Comparison of ENCODE assay signal across 11 mouse cellular contexts in genomic region chr6:38771061-38771667, GRCm38 (mm10).
DNase-seq lines count a peak whose midpoint lies in the region; ATAC-seq and TF ChIP-seq lines count a peak whose summit lies in the region.
"Had no signal": no experiment of that assay in that cellular context is flagged by ENCODE, and none has a peak within 500 bp of the region (broad histone marks: within the 10 kb centered on the region; RNA-seq: fewer than 3 reads in every experiment).

No protein-coding gene starts in this region.

- peaks cover 5% of the 10 kb centered on the region for H3K36me3 ChIP-seq in heart, adult 2 months (ENCODE audit: control insufficient read depth, insufficient read depth, low read length)
- peaks cover 7% of the 10 kb centered on the region; the same call in 1 of the 2 replicates for H3K36me3 ChIP-seq in limb, embryonic 15.5 days
- peaks cover 37% of the 10 kb centered on the region for H3K36me3 ChIP-seq in limb, embryonic 10.5 days
- 0 out of 2 replicates have a peak, but pooled peaks cover 3% of the 10 kb centered on the region for H3K36me3 ChIP-seq in intestine, embryonic 15.5 days
- no peaks in the 10 kb centered on the region for H3K36me3 ChIP-seq in stomach, embryonic 14.5 days (ENCODE audit: control insufficient read depth, insufficient read depth, low read length)

- TF ChIP-seq EP300 in heart, adult 2 months (IDR thresholded peaks at IDR 0.05; ENCODE audit: insufficient read depth, low read depth, low read length) = no peak

- H3K79me2 ChIP-seq in heart, adult 2 months (replicated peaks; ENCODE audit: control insufficient read depth, insufficient read depth, low read length) = no peaks in the 10 kb centered on the region

- WGBS in heart, adult 2 months = 14% methylated on average over 4 of the region's 4 CpGs
- 54% methylated on average over 4 of the region's 4 CpGs for WGBS in limb, embryonic 15.5 days
- 79% methylated on average over 4 of the region's 4 CpGs for WGBS in limb, embryonic 10.5 days
- whole genome bisulfite sequencing in intestine, embryonic 15.5 days = 27% methylated on average over 4 of the region's 4 CpGs
- 50% methylated on average over 4 of the region's 4 CpGs for WGBS in stomach, embryonic 14.5 days

- no peaks in the 10 kb centered on the region for H3K27me3 ChIP-seq in heart, adult 2 months (ENCODE audit: control insufficient read depth, insufficient read depth, low read length)
- H3K27me3 ChIP-seq in limb, embryonic 15.5 days = no peaks in the 10 kb centered on the region
- no peaks in the 10 kb centered on the region for H3K27me3 ChIP-seq in limb, embryonic 10.5 days (ENCODE audit: low read depth, poor library complexity, severe bottlenecking)
- no peaks in the 10 kb centered on the region for H3K27me3 ChIP-seq in intestine, embryonic 15.5 days (replicated peaks)
- no peaks in the 10 kb centered on the region for H3K27me3 ChIP-seq in stomach, embryonic 14.5 days (ENCODE audit: control insufficient read depth, insufficient read depth, low read length)
- H3K27me3 ChIP-seq: hindbrain, embryonic 12.5 days; megakaryocyte, embryonic 14.5 days; neural tube, embryonic 12.5 days had no signal

- ATAC-seq in limb, embryonic 15.5 days (ENCODE audit: insufficient number of reproducible peaks, low FRiP score, low TSS enrichment, low read depth) = no peak
- ATAC-seq in intestine, embryonic 15.5 days = peak; percentile 66
- ATAC-seq in stomach, embryonic 14.5 days (ENCODE audit: insufficient number of reproducible peaks, insufficient read depth, low FRiP score, low read depth) = peak; percentile 56; the same call in 1 of the 2 replicates

- TF ChIP-seq POLR2A in heart, adult 2 months (IDR thresholded peaks at IDR 0.05; ENCODE audit: insufficient read depth, low read depth, low read length) = no peak

- no peak overlapping the region; the same call in 1 of the 2 replicates for H3K27ac ChIP-seq in heart, adult 2 months
- H3K27ac ChIP-seq in limb, embryonic 15.5 days = peak overlapping the region; percentile 43; the same call in 1 of the 2 replicates
- no peak overlapping the region for H3K27ac ChIP-seq in limb, embryonic 10.5 days
- 0 out of 2 replicates have a peak overlapping the region, but pooled peaks have one; percentile 27 for H3K27ac ChIP-seq in intestine, embryonic 15.5 days
- H3K27ac ChIP-seq in stomach, embryonic 14.5 days (ENCODE audit: low read length) = peak overlapping the region; percentile 45; the same call in 1 of the 2 replicates
- H3K27ac ChIP-seq: hindbrain, embryonic 12.5 days; neural tube, embryonic 12.5 days had no signal

- H3K4me2 ChIP-seq in limb, embryonic 15.5 days = no peak overlapping the region
- no peak overlapping the region for H3K4me2 ChIP-seq in intestine, embryonic 15.5 days (replicated peaks)
- H3K4me2 ChIP-seq in stomach, embryonic 14.5 days (replicated peaks; ENCODE audit: low read depth, low read length) = no peak overlapping the region
- H3K4me2 ChIP-seq: hindbrain, embryonic 12.5 days; neural tube, embryonic 12.5 days had no signal

- TF ChIP-seq CTCF in heart, adult 2 months (IDR thresholded peaks at IDR 0.05) = no peak

- intact Hi-C loops in heart, adult 2 months (cut with DNase I) = no loop called here

- DNase-seq in heart, adult 11 months = peak; percentile 70
- no peak for DNase-seq in heart, adult 2 months
- DNase-seq in limb, embryonic 10.5 days (ENCODE audit: low spot score) = no peak
- DNase-seq in left cerebral cortex, adult 8-10 months (ENCODE audit: low spot score in 2 of 2) = no peak
- DNase-seq in gastrocnemius, adult 18-20 months (ENCODE audit: low spot score) = no peak

- H3K4me1 ChIP-seq in heart, adult 2 months (ENCODE audit: control insufficient read depth, insufficient read depth, low read length) = peaks cover 9% of the 10 kb centered on the region
- H3K4me1 ChIP-seq in limb, embryonic 15.5 days = peaks cover 10% of the 10 kb centered on the region; the same call in 1 of the 2 replicates
- peaks cover 8% of the 10 kb centered on the region; the same call in 1 of the 2 replicates for H3K4me1 ChIP-seq in limb, embryonic 10.5 days
- peaks cover 10% of the 10 kb centered on the region for H3K4me1 ChIP-seq in intestine, embryonic 15.5 days (replicated peaks)
- H3K4me1 ChIP-seq in stomach, embryonic 14.5 days (ENCODE audit: control insufficient read depth, insufficient read depth, low read length) = peaks cover 18% of the 10 kb centered on the region
- H3K4me1 ChIP-seq: neural tube, embryonic 12.5 days had no signal

- H3K9ac ChIP-seq in heart, adult 2 months (ENCODE audit: low read depth, low read length) = no peak overlapping the region
- H3K9ac ChIP-seq in limb, embryonic 15.5 days = no peak overlapping the region
- no peak overlapping the region for H3K9ac ChIP-seq in intestine, embryonic 15.5 days
- no peak overlapping the region for H3K9ac ChIP-seq in stomach, embryonic 14.5 days (replicated peaks; ENCODE audit: low read depth, low read length)
- H3K9ac ChIP-seq: hindbrain, embryonic 12.5 days; neural tube, embryonic 12.5 days had no signal

- no peaks in the 10 kb centered on the region for H3K9me3 ChIP-seq in limb, embryonic 15.5 days
- H3K9me3 ChIP-seq in limb, embryonic 10.5 days (replicated peaks) = no peaks in the 10 kb centered on the region
- H3K9me3 ChIP-seq in intestine, embryonic 15.5 days = no peaks in the 10 kb centered on the region
- H3K9me3 ChIP-seq in stomach, embryonic 14.5 days (ENCODE audit: control insufficient read depth, low read depth, low read length) = no peaks in the 10 kb centered on the region
- H3K9me3 ChIP-seq: hindbrain, embryonic 12.5 days; neural tube, embryonic 12.5 days had no signal

- no peak overlapping the region for H3K4me3 ChIP-seq in heart, adult 2 months
- no peak overlapping the region for H3K4me3 ChIP-seq in limb, embryonic 15.5 days
- no peak overlapping the region for H3K4me3 ChIP-seq in limb, embryonic 10.5 days
- no peak overlapping the region for H3K4me3 ChIP-seq in intestine, embryonic 15.5 days (replicated peaks)
- H3K4me3 ChIP-seq in stomach, embryonic 14.5 days (ENCODE audit: low read depth, low read length) = no peak overlapping the region
- H3K4me3 ChIP-seq: hindbrain, embryonic 12.5 days; megakaryocyte, embryonic 14.5 days; neural tube, embryonic 12.5 days had no signal

Comparison
In these comparisons a context has a peak if more than half of its experiments do, and no peak if none do; other contexts are left out.
1. H3K27ac ChIP-seq: peak in limb, embryonic 15.5 days (single experiment), intestine, embryonic 15.5 days (single experiment) and stomach, embryonic 14.5 days (single experiment); none in heart, adult 2 months (single experiment) and limb, embryonic 10.5 days (single experiment).